Mouse (Mus musculus): ENCODE measurements around the gene Sppl2c. TPM values are rescaled to one million over a fixed set of nuclear protein-coding genes. Genes with fewer than 3 reads are reported as not detected.
"Not testable (repeated sequence)": the region's sequence is repeated elsewhere in the genome, so short reads cannot be mapped to it uniquely, and the experiment has no call there.

Gene Sppl2c
- polyA plus RNA-seq, 1 experiment from 2014 or later: not detected

DNA sequence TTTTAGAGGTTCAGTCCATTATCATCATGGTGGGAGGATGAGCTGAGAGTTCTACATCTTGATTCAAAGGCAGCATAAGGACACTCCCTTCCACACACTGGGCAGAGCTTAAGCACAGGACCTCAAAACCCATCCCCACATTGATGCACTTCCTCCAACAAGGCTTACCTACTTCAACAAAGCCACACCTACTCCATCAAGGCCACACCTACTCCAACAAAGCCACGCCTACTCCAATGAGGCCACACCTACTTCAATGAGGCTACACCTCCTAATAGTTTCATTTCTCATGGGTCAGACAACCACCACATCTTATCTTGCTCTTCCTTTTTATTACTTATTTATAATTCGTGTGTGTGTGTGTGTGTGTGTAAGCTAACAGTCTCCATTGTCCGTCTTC is 22.9 kb downstream of the Sppl2c start:
- no peak overlapping the region for H3K27ac ChIP-seq (ENCODE audit: low read length)
- TF ChIP-seq EP300 (IDR thresholded peaks at IDR 0.05): no peak
- no peak for TF ChIP-seq CTCF (IDR thresholded peaks at IDR 0.05)
- no peaks in the 10 kb centered on the region for H3K27me3 ChIP-seq (replicated peaks; ENCODE audit: insufficient read depth, low read length)
- H3K36me3 ChIP-seq (ENCODE audit: insufficient read depth, low read length): no peaks in the 10 kb centered on the region
- ATAC-seq: no peak
- no peaks in the 10 kb centered on the region for H3K4me1 ChIP-seq (ENCODE audit: insufficient read depth, low read depth, low read length)
- DNase-seq (ENCODE audit: low spot score): no peak
- H3K9me3 ChIP-seq (ENCODE audit: low read length): no peaks in the 10 kb centered on the region
- WGBS: 67% methylated on average over 3 of the region's 3 CpGs
- H3K4me3 ChIP-seq (ENCODE audit: low read depth, low read length): no peak overlapping the region
- no peak overlapping the region for H3K9ac ChIP-seq (replicated peaks; ENCODE audit: low read depth)
- no peak overlapping the region for H3K4me2 ChIP-seq (replicated peaks; ENCODE audit: low read depth, low read length)

DNA sequence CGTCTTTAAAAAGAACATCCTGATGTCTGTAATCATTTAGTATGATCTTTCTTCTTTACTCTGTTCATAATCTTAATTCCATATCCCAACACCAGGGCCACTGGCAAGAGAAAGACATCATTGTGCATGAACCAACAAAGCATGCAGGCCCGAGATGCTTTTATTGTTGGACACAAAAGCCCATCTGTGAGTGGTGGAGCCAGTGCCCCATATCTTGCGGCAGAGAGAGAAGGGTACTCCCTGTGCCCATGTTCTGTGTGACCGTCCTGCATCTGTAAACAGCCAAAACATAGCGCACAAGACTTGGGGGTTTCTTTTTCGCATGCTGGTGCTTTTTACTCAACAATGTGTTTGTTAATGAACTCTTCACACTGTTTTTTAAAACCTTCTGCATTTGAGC is 25.1 kb downstream of the Sppl2c start:
- H3K27me3 ChIP-seq (replicated peaks; ENCODE audit: insufficient read depth, low read length): no peaks in the 10 kb centered on the region
- no peak overlapping the region for H3K4me3 ChIP-seq (ENCODE audit: low read depth, low read length)
- no peaks in the 10 kb centered on the region for H3K36me3 ChIP-seq (ENCODE audit: insufficient read depth, low read length)
- no peak overlapping the region for H3K9ac ChIP-seq (replicated peaks; ENCODE audit: low read depth)
- 85% methylated on average over 6 of the region's 6 CpGs for WGBS
- no peaks in the 10 kb centered on the region for H3K4me1 ChIP-seq (ENCODE audit: insufficient read depth, low read depth, low read length)
- no peaks in the 10 kb centered on the region for H3K9me3 ChIP-seq (ENCODE audit: low read length)
- ATAC-seq (no peak), DNase-seq (ENCODE audit: low spot score) (no peak)
- no peak overlapping the region for H3K27ac ChIP-seq (ENCODE audit: low read length)
- no peak overlapping the region for H3K4me2 ChIP-seq (replicated peaks; ENCODE audit: low read depth, low read length)
- TF ChIP-seq EP300 (IDR thresholded peaks at IDR 0.05): no peak
- no peak for TF ChIP-seq CTCF (IDR thresholded peaks at IDR 0.05)

DNA sequence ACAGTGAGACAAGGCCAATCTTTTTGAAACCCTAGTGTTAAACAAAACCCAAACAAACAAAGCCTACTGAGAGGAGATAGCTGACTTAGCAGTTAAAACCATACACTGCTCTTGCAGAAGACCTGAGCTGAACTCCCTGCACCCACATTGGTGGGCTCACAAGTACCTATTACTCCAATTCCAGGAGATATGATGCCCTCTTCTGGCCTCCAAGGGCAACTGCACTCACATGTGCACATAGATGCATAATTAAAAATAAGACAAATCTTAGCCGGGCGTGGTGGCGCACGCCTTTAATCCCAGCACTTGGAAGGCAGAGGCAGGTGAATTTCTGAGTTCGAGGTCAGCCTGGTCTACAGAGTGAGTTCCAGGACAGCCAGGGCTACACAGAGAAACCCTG is 28.0 kb downstream of the Sppl2c start:
- H3K27me3 ChIP-seq (replicated peaks; ENCODE audit: insufficient read depth, low read length); H3K4me2 ChIP-seq (replicated peaks; ENCODE audit: low read depth, low read length); H3K27ac ChIP-seq (ENCODE audit: low read length); DNase-seq (ENCODE audit: low spot score); ATAC-seq; H3K4me1 ChIP-seq (ENCODE audit: insufficient read depth, low read depth, low read length); H3K9me3 ChIP-seq (ENCODE audit: low read length); H3K36me3 ChIP-seq (ENCODE audit: insufficient read depth, low read length); H3K9ac ChIP-seq (replicated peaks; ENCODE audit: low read depth); H3K4me3 ChIP-seq (ENCODE audit: low read depth, low read length): not testable (repeated sequence)
- 93% methylated on average over 5 of the region's 5 CpGs for WGBS

DNA sequence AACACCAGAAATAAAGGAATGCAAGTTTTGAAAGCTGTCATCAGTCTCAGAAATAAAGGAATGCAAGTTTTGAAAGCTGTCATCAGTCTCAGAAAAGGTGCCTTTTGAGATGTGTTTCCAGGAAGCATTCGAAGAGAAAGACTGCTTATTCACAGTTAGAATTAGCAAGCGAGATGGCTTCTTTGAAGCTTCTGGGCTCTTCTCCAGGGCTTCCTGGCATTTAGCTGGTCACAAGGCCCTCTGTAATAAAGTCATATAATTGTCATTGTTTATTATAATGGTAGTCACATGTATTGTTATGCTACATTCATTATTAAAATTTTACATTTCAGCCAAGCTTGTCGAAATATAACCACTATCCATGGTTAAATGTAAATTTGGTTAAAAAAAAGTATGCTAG is 31.9 kb downstream of the Sppl2c start:
- 60% methylated on average over 3 of the region's 3 CpGs for WGBS
- H3K27me3 ChIP-seq (replicated peaks; ENCODE audit: insufficient read depth, low read length): no peaks in the 10 kb centered on the region
- no peak overlapping the region for H3K27ac ChIP-seq (ENCODE audit: low read length)
- no peak overlapping the region for H3K9ac ChIP-seq (replicated peaks; ENCODE audit: low read depth)
- no peaks in the 10 kb centered on the region for H3K4me1 ChIP-seq (ENCODE audit: insufficient read depth, low read depth, low read length)
- no peak overlapping the region for H3K4me3 ChIP-seq (ENCODE audit: low read depth, low read length)
- no peaks in the 10 kb centered on the region for H3K9me3 ChIP-seq (ENCODE audit: low read length)
- ATAC-seq (no peak), DNase-seq (ENCODE audit: low spot score) (no peak)
- no peaks in the 10 kb centered on the region for H3K36me3 ChIP-seq (ENCODE audit: insufficient read depth, low read length)
- TF ChIP-seq EP300 (IDR thresholded peaks at IDR 0.05) (no peak), CTCF (IDR thresholded peaks at IDR 0.05) (no peak)
- H3K4me2 ChIP-seq (replicated peaks; ENCODE audit: low read depth, low read length): no peak overlapping the region

DNA sequence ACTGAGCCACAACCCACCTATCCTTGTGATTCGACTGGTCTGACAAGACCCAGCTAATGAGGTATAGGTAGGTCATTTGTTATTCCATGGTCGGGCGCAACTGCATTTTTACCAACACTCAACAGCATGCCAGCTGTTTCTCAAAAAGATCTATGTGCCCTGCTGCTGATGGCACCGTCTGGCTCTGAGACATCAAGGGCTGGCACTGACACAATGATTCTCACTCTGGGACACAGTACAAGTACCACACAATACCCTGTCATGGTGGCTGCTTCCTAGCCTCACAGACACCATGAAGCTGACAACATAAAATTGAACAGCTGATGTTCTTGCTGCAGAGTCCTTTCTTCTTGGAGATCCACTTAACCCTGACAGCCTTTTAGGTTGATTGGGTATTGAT is 34.2 kb downstream of the Sppl2c start:
- H3K4me1 ChIP-seq (ENCODE audit: insufficient read depth, low read depth, low read length): no peaks in the 10 kb centered on the region
- H3K27me3 ChIP-seq (replicated peaks; ENCODE audit: insufficient read depth, low read length): no peaks in the 10 kb centered on the region
- no peak overlapping the region for H3K27ac ChIP-seq (ENCODE audit: low read length)
- no peaks in the 10 kb centered on the region for H3K36me3 ChIP-seq (ENCODE audit: insufficient read depth, low read length)
- H3K4me3 ChIP-seq (ENCODE audit: low read depth, low read length): no peak overlapping the region
- no peak for ATAC-seq
- TF ChIP-seq CTCF (IDR thresholded peaks at IDR 0.05) (no peak), EP300 (IDR thresholded peaks at IDR 0.05) (no peak)
- no peak overlapping the region for H3K4me2 ChIP-seq (replicated peaks; ENCODE audit: low read depth, low read length)
- no peak for DNase-seq (ENCODE audit: low spot score)
- no peaks in the 10 kb centered on the region for H3K9me3 ChIP-seq (ENCODE audit: low read length)
- no peak overlapping the region for H3K9ac ChIP-seq (replicated peaks; ENCODE audit: low read depth)
- WGBS: 76% methylated on average over 4 of the region's 4 CpGs

DNA sequence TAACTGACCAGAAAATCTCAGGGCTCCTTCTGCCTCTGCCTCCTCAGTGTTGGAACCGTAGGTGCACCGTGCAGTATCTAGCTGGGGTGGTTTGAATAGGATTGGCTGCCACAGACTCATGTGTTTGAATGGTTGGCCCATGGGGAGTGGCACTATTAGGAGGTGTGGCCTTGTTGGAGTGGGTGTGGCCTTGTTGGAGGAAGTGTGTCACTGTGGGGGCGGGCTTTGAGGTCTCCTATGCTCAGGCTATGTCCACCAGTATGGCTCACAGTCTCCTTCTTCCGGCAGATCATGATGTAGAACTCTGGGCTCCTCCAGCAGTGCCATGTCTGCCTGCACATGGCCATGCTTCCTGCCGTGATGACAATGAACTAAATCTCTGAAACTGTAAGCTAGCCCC is 35.6 kb downstream of the Sppl2c start:
- H3K4me2 ChIP-seq (replicated peaks; ENCODE audit: low read depth, low read length): no peak overlapping the region
- no peak overlapping the region for H3K4me3 ChIP-seq (ENCODE audit: low read depth, low read length)
- H3K36me3 ChIP-seq (ENCODE audit: insufficient read depth, low read length): no peaks in the 10 kb centered on the region
- no peaks in the 10 kb centered on the region for H3K27me3 ChIP-seq (replicated peaks; ENCODE audit: insufficient read depth, low read length)
- DNase-seq (ENCODE audit: low spot score) (no peak), ATAC-seq (no peak)
- no peaks in the 10 kb centered on the region for H3K4me1 ChIP-seq (ENCODE audit: insufficient read depth, low read depth, low read length)
- TF ChIP-seq EP300 (IDR thresholded peaks at IDR 0.05) (no peak), CTCF (IDR thresholded peaks at IDR 0.05) (no peak)
- 73% methylated on average over 5 of the region's 5 CpGs for WGBS
- no peaks in the 10 kb centered on the region for H3K9me3 ChIP-seq (ENCODE audit: low read length)
- no peak overlapping the region for H3K9ac ChIP-seq (replicated peaks; ENCODE audit: low read depth)
- H3K27ac ChIP-seq (ENCODE audit: low read length): no peak overlapping the region

DNA sequence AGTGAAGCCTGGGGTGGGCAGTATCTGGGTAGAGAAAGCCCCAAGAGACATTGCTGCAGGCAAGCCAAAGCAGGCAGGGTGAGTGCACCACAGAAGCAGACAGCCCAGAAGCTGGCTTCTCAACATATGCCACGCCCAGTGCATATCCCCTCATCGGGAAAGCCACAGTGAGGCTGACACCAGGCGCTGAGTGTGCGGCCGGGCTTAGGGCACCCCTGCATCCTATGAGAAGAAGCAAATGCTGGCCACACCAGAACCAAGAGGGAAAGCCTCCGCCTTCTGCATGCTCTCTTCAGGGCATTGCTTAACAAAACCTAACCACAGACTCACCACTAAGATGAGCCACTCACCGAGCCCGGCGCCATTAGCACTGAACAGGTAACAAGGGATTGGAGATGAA is 37.2 kb downstream of the Sppl2c start:
- WGBS: 71% methylated on average over 9 of the region's 9 CpGs
- no peak for DNase-seq (ENCODE audit: low spot score)
- TF ChIP-seq CTCF (IDR thresholded peaks at IDR 0.05) (no peak), EP300 (IDR thresholded peaks at IDR 0.05) (no peak)
- Histone ChIP-seq H3K9me3 (ENCODE audit: low read length) (no peaks in the 10 kb centered on the region), H3K9ac (replicated peaks; ENCODE audit: low read depth) (no peak overlapping the region), H3K27ac (ENCODE audit: low read length) (no peak overlapping the region), H3K4me2 (replicated peaks; ENCODE audit: low read depth, low read length) (no peak overlapping the region), H3K4me1 (ENCODE audit: insufficient read depth, low read depth, low read length) (no peaks in the 10 kb centered on the region), H3K36me3 (ENCODE audit: insufficient read depth, low read length) (no peaks in the 10 kb centered on the region), H3K27me3 (replicated peaks; ENCODE audit: insufficient read depth, low read length) (no peaks in the 10 kb centered on the region), H3K4me3 (ENCODE audit: low read depth, low read length) (no peak overlapping the region)
- ATAC-seq: no peak

Measured in lung, postnatal 0 days (tissue).